In genomic region chr11:44682703-44683539, GRCm38 (mm10) we compare ENCODE assay signal across 10 mouse cellular contexts.
DNase-seq lines count a peak whose midpoint lies in the region; ATAC-seq and TF ChIP-seq lines count a peak whose summit lies in the region.
"Had no signal": no experiment of that assay in that cellular context is flagged by ENCODE, and none has a peak within 500 bp of the region (broad histone marks: within the 10 kb centered on the region; RNA-seq: fewer than 3 reads in every experiment).

No protein-coding gene starts in this region.

- no peak overlapping the region for H3K27ac ChIP-seq in kidney, embryonic 14.5 days (ENCODE audit: low read depth, low read length)
- peak overlapping the region; percentile 36; the same call in 1 of the 2 replicates for H3K27ac ChIP-seq in embryonic facial prominence, embryonic 12.5 days
- H3K27ac ChIP-seq in limb, embryonic 14.5 days (replicated peaks; ENCODE audit: low read depth, low read length) = no peak overlapping the region
- peak overlapping the region; percentile 74 for H3K27ac ChIP-seq in neural tube, embryonic 13.5 days (replicated peaks)

- peak overlapping the region; percentile 26 for H3K4me2 ChIP-seq in kidney, embryonic 14.5 days (replicated peaks; ENCODE audit: low read depth, low read length)
- peak overlapping the region; percentile 27; the same call in 1 of the 2 replicates for H3K4me2 ChIP-seq in embryonic facial prominence, embryonic 12.5 days (replicated peaks)
- H3K4me2 ChIP-seq in limb, embryonic 14.5 days (replicated peaks; ENCODE audit: low read depth, low read length, severe bottlenecking) = no peak overlapping the region; the same call in 1 of the 2 replicates
- peak overlapping the region; percentile 39 for H3K4me2 ChIP-seq in neural tube, embryonic 13.5 days
- H3K4me2 ChIP-seq: stomach, embryonic 15.5 days had no signal

- peaks cover 10% of the 10 kb centered on the region; the same call in 1 of the 2 replicates for H3K4me1 ChIP-seq in kidney, embryonic 14.5 days (ENCODE audit: control insufficient read depth, insufficient read depth, low read length)
- peaks cover 25% of the 10 kb centered on the region for H3K4me1 ChIP-seq in embryonic facial prominence, embryonic 12.5 days
- peaks cover 26% of the 10 kb centered on the region for H3K4me1 ChIP-seq in limb, embryonic 14.5 days (ENCODE audit: control insufficient read depth, insufficient read depth, low read length)
- H3K4me1 ChIP-seq in neural tube, embryonic 13.5 days (replicated peaks) = peaks cover 69% of the 10 kb centered on the region
- H3K4me1 ChIP-seq: stomach, embryonic 15.5 days had no signal

- H3K9ac ChIP-seq in kidney, embryonic 14.5 days (ENCODE audit: low read depth, low read length) = no peak overlapping the region
- no peak overlapping the region for H3K9ac ChIP-seq in embryonic facial prominence, embryonic 12.5 days
- peak overlapping the region; percentile 25; the same call in 1 of the 2 replicates for H3K9ac ChIP-seq in limb, embryonic 14.5 days (ENCODE audit: low read depth, low read length, severe bottlenecking)
- H3K9ac ChIP-seq in neural tube, embryonic 13.5 days = peak overlapping the region; percentile 47; the same call in 1 of the 2 replicates
- H3K9ac ChIP-seq: stomach, embryonic 15.5 days had no signal

- TF ChIP-seq POLR2A in limb, embryonic 14.5 days (IDR thresholded peaks at IDR 0.05; ENCODE audit: borderline replicate concordance, extremely low read depth, insufficient read depth, insufficient read length) = no peak

- WGBS in kidney, embryonic 14.5 days = 32% methylated on average over 18 of the region's 18 CpGs
- 18% methylated on average over 18 of the region's 18 CpGs for WGBS in embryonic facial prominence, embryonic 12.5 days
- 31% methylated on average over 18 of the region's 18 CpGs for WGBS in limb, embryonic 14.5 days
- WGBS in neural tube, embryonic 13.5 days = 12% methylated on average over 18 of the region's 18 CpGs

- no peak for ATAC-seq in kidney, embryonic 14.5 days (ENCODE audit: low FRiP score, low TSS enrichment)
- no peak for ATAC-seq in embryonic facial prominence, embryonic 12.5 days (ENCODE audit: insufficient number of reproducible peaks, insufficient read depth, low FRiP score, low TSS enrichment)
- no peak for ATAC-seq in limb, embryonic 14.5 days (ENCODE audit: low FRiP score, low read depth)
- ATAC-seq in neural tube, embryonic 13.5 days (ENCODE audit: low read depth) = no peak

- no peak overlapping the region for H3K4me3 ChIP-seq in kidney, embryonic 14.5 days (ENCODE audit: low read length)
- no peak overlapping the region for H3K4me3 ChIP-seq in embryonic facial prominence, embryonic 12.5 days
- no peak overlapping the region for H3K4me3 ChIP-seq in limb, embryonic 14.5 days (replicated peaks; ENCODE audit: low read length)
- no peak overlapping the region for H3K4me3 ChIP-seq in neural tube, embryonic 13.5 days
- H3K4me3 ChIP-seq: stomach, embryonic 15.5 days had no signal

- no peaks in the 10 kb centered on the region for H3K36me3 ChIP-seq in kidney, embryonic 14.5 days (ENCODE audit: control insufficient read depth, insufficient read depth, low read length)
- H3K36me3 ChIP-seq in embryonic facial prominence, embryonic 12.5 days = no peaks in the 10 kb centered on the region
- H3K36me3 ChIP-seq in limb, embryonic 14.5 days (ENCODE audit: control insufficient read depth, insufficient read depth, low read length) = no peaks in the 10 kb centered on the region
- H3K36me3 ChIP-seq in neural tube, embryonic 13.5 days = no peaks in the 10 kb centered on the region
- H3K36me3 ChIP-seq: stomach, embryonic 15.5 days had no signal

- no peaks in the 10 kb centered on the region for H3K9me3 ChIP-seq in kidney, embryonic 14.5 days (ENCODE audit: control insufficient read depth, low read length)
- H3K9me3 ChIP-seq in embryonic facial prominence, embryonic 12.5 days = no peaks in the 10 kb centered on the region
- no peaks in the 10 kb centered on the region for H3K9me3 ChIP-seq in limb, embryonic 14.5 days (ENCODE audit: control insufficient read depth, low read length)
- H3K9me3 ChIP-seq in neural tube, embryonic 13.5 days = no peaks in the 10 kb centered on the region
- H3K9me3 ChIP-seq: stomach, embryonic 15.5 days had no signal

- DNase-seq in kidney, postnatal 4 days = no peak
- no peak for DNase-seq in limb, embryonic 14.5 days (ENCODE audit: low spot score)
- DNase-seq in adrenal gland, adult 2 months = no peak
- DNase-seq in yolk sac, embryonic 10.5 days (ENCODE audit: low spot score) = no peak
- DNase-seq in urinary bladder, adult 18-20 months (ENCODE audit: low spot score in 2 of 2) = no peak
- DNase-seq: gastrocnemius, postnatal 36 days had no signal

- no peaks in the 10 kb centered on the region for H3K27me3 ChIP-seq in kidney, embryonic 14.5 days (ENCODE audit: control insufficient read depth, insufficient read depth, low read length)
- H3K27me3 ChIP-seq in embryonic facial prominence, embryonic 12.5 days = no peaks in the 10 kb centered on the region
- H3K27me3 ChIP-seq in limb, embryonic 14.5 days (ENCODE audit: control insufficient read depth, insufficient read depth, low read length) = no peaks in the 10 kb centered on the region
- H3K27me3 ChIP-seq in neural tube, embryonic 13.5 days = no peaks in the 10 kb centered on the region
- H3K27me3 ChIP-seq: stomach, embryonic 15.5 days had no signal

Comparison
In these comparisons a context has a peak if more than half of its experiments do, and no peak if none do; other contexts are left out.
1. H3K27ac ChIP-seq: peak in embryonic facial prominence, embryonic 12.5 days (single experiment) and neural tube, embryonic 13.5 days (single experiment); none in kidney, embryonic 14.5 days (single experiment) and limb, embryonic 14.5 days (single experiment).
2. H3K9ac ChIP-seq: peak in limb, embryonic 14.5 days (single experiment) and neural tube, embryonic 13.5 days (single experiment); none in kidney, embryonic 14.5 days (single experiment) and embryonic facial prominence, embryonic 12.5 days (single experiment).